Mouse (Mus musculus): ENCODE data around the gene St6galnac4. TPM values are rescaled to one million over a fixed set of nuclear protein-coding genes. Genes with fewer than 3 reads are reported as not detected.

The St6galnac4 gene
- total and polyA plus RNA-seq, 2 experiments from 2014 or later = 47.5 to 75.7 TPM

DNA sequence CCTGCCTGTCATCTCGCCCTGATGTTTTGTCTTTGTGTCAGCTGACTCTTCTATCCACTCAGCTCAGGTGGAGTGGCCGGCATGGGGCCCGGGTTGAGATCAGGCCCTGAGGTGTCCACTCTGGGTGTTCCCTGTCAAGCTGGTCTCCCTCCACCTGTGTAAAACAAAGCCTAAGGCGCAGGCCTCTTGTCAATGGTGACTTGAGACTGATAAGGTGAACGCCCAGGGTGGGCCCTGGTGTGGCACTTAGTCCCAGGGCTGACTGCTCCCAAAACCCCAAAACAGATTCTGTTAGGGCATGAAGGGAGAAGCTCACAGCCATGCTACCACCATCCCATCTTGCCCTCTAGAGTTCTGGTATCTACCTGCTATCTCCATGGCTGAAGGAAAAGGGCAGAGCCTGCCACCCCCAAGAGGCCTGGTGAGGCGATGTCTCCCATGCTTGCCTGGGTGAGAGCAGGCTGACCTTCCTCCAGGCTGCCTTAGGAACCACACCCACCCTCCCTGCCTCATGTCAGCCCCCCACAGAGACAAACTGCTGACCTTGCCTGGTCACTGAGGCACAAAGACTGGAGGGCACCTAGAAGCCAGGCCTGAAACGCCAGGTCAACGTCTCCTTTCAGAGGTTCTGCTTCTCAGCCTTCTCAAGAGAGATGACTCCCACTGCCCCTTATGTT lies 58.0 kb downstream of the St6galnac4 start:
- 83% methylated on average over 8 of the region's 8 CpGs for WGBS

DNA sequence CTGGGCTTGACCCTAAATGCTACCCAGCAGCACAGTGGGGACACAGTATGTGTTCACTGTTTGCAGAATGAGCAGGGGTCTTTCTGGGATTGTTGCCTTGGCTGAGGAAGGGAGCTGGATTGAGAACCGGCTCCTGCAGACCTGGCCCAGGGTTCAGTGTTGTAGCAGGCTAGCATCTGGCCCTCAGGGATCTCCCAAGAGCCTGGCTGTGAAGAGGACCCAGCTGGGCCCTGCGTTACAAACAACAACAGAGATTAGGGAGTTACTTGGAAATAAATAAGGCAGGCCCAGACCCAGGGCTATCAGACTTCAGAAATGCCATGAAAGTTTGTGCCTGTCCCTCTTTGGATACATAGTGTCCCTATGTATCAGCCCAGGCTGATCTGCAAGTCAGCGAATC lies 58.8 kb downstream of the St6galnac4 start:
- no peaks in the 10 kb centered on the region for H3K4me1 ChIP-seq (ENCODE audit: insufficient read depth, low read length)
- H3K4me3 ChIP-seq (ENCODE audit: low read length) = no peak overlapping the region
- H3K9ac ChIP-seq (replicated peaks; ENCODE audit: low read length) = no peak overlapping the region
- no peaks in the 10 kb centered on the region for H3K36me3 ChIP-seq (ENCODE audit: insufficient read depth, low read length)
- no peak for TF ChIP-seq CTCF (IDR thresholded peaks at IDR 0.05; ENCODE audit: low read depth)
- no peak overlapping the region for H3K4me2 ChIP-seq (ENCODE audit: low read depth, low read length)
- 53% methylated on average over 3 of the region's 3 CpGs for WGBS
- ATAC-seq = no peak
- H3K9me3 ChIP-seq (ENCODE audit: low read length) = no peaks in the 10 kb centered on the region
- H3K27ac ChIP-seq = no peak overlapping the region
- DNase-seq (ENCODE audit: low spot score) = no peak
- no peaks in the 10 kb centered on the region for H3K27me3 ChIP-seq (ENCODE audit: insufficient read depth, low read length)

More for the DNA sequence above, 58.0 kb downstream of the St6galnac4 start:
- H3K27ac ChIP-seq = no peak overlapping the region
- TF ChIP-seq CTCF (IDR thresholded peaks at IDR 0.05; ENCODE audit: low read depth) = no peak
- no peaks in the 10 kb centered on the region for H3K4me1 ChIP-seq (ENCODE audit: insufficient read depth, low read length)
- no peak for ATAC-seq
- DNase-seq (ENCODE audit: low spot score) = no peak
- H3K4me3 ChIP-seq (ENCODE audit: low read length) = no peak overlapping the region
- H3K9me3 ChIP-seq (ENCODE audit: low read length) = no peaks in the 10 kb centered on the region
- no peaks in the 10 kb centered on the region for H3K36me3 ChIP-seq (ENCODE audit: insufficient read depth, low read length)
- no peak overlapping the region for H3K4me2 ChIP-seq (ENCODE audit: low read depth, low read length)
- no peaks in the 10 kb centered on the region for H3K27me3 ChIP-seq (ENCODE audit: insufficient read depth, low read length)
- H3K9ac ChIP-seq (replicated peaks; ENCODE audit: low read length) = no peak overlapping the region

DNA sequence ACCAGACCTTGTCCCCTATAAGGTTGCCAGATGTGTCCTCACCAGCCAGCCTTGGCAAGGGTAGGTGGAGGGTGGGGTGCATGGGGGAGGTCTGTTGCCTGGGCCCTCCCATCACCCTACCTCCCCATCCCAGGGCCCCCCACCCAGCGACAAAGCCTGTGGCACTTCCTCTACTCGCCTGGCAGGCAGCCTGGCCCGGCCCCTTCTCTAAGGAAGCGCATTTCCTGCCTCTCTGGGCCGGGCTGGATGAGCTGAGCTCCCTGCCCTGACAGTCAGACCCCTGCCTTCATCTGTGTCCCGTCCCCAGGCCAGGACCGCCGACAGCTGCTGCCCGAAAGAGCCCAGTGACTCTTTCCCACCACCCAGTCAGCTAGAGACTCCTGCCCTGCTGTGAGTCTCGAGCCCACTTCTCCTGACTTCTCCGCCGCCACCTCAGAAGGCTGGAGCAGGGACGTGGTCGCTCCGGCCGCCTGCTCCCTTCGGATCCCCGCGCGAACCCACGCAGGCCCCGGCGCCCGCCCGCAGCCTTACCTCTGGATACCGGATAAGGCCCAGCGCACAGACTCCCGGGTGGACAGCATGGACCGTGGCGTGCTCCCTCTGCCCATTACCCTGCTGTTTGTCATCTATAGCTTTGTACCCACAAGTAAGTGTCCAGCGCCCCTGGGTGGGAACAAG lies 59.6 kb downstream of the St6galnac4 start, which contains the start of gene Eng:
Gene Eng, plus strand, starts transcription at position 217 of the 678 bp plus-strand sequence.
- WGBS = 54% methylated on average over 31 of the region's 31 CpGs
- H3K9ac ChIP-seq (replicated peaks; ENCODE audit: low read length) = no peak within 1 kb of the TSS; the same call in 1 of the 2 replicates
- no peak for ATAC-seq

DNA sequence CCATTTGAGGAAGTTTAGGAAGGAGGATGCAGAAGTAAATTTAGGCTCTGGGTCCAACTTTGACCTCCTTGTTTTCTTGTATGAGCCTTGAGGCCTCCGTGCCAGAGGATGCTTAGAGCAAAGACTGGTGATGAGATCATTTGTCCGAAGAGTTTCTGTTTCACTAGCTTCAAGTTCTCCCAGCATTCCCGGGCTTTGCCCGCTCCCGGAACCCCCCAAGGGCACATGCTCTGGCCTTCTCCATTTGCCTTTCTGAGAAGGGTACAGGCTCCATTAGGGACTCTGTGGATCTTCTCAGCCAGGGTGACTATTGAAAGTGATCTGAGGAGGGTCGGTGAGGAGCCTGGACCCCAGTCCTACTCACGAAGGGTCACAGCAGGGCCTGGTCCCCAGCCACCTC lies 60.5 kb downstream of the St6galnac4 start:
- Histone ChIP-seq H3K4me2 (ENCODE audit: low read depth, low read length) (peak overlapping the region; percentile 25; the same call in 1 of the 2 replicates), H3K4me1 (ENCODE audit: insufficient read depth, low read length) (no peaks in the 10 kb centered on the region), H3K27me3 (ENCODE audit: insufficient read depth, low read length) (no peaks in the 10 kb centered on the region), H3K36me3 (ENCODE audit: insufficient read depth, low read length) (no peaks in the 10 kb centered on the region), H3K4me3 (ENCODE audit: low read length) (peak overlapping the region; percentile 27; the same call in 1 of the 2 replicates), H3K9me3 (ENCODE audit: low read length) (no peaks in the 10 kb centered on the region), H3K9ac (replicated peaks; ENCODE audit: low read length) (no peak overlapping the region), H3K27ac (no peak overlapping the region)
- DNase-seq (ENCODE audit: low spot score) (no peak), ATAC-seq (no peak)
- 84% methylated on average over 7 of the region's 7 CpGs for WGBS
- TF ChIP-seq CTCF (IDR thresholded peaks at IDR 0.05; ENCODE audit: low read depth) = no peak

More for the DNA sequence above, 59.6 kb downstream of the St6galnac4 start, which contains the start of gene Eng:
- H3K4me3 ChIP-seq (ENCODE audit: low read length) = peak within 1 kb of the TSS; percentile 27
- no peaks in the 10 kb centered on the region for H3K36me3 ChIP-seq (ENCODE audit: insufficient read depth, low read length)
- H3K9me3 ChIP-seq (ENCODE audit: low read length) = no peaks in the 10 kb centered on the region
- DNase-seq (ENCODE audit: low spot score) = no peak
- TF ChIP-seq CTCF (IDR thresholded peaks at IDR 0.05; ENCODE audit: low read depth) = no peak
- peak within 1 kb of the TSS; percentile 25; the same call in 1 of the 2 replicates for H3K4me2 ChIP-seq (ENCODE audit: low read depth, low read length)
- no peaks in the 10 kb centered on the region for H3K4me1 ChIP-seq (ENCODE audit: insufficient read depth, low read length)
- peak within 1 kb of the TSS; percentile 38; the same call in 1 of the 2 replicates for H3K27ac ChIP-seq
- H3K27me3 ChIP-seq (ENCODE audit: insufficient read depth, low read length) = no peaks in the 10 kb centered on the region

Other genes with a start within 250 kb of the St6galnac4 start
- 87.6 and 103 TPM in 2 replicates for gene Ciz1, start 234.8 kb upstream of the St6galnac4 start, total RNA-seq (2014; rRNA removed)
- 33.3 and 40.3 TPM in 2 replicates for gene Ciz1, start 234.8 kb upstream of the St6galnac4 start, polyA plus RNA-seq (2015; fragmentation: Nextera tagmentation; extraction: Ambion mirVana)
- 190 and 211 TPM in 2 replicates for gene Dnm1, start 233.8 kb upstream of the St6galnac4 start, total RNA-seq (2014; rRNA removed)
- 87.6 and 96.9 TPM in 2 replicates for gene Dnm1, start 233.8 kb upstream of the St6galnac4 start, polyA plus RNA-seq (2015; fragmentation: Nextera tagmentation; extraction: Ambion mirVana)
- 458 and 481 TPM in 2 replicates for gene 1110008P14Rik, start 205.2 kb upstream of the St6galnac4 start, total RNA-seq (2014; rRNA removed)
- 220 and 233 TPM in 2 replicates for gene 1110008P14Rik, start 205.2 kb upstream of the St6galnac4 start, polyA plus RNA-seq (2015; fragmentation: Nextera tagmentation; extraction: Ambion mirVana)
- 0.31 and 0.58 TPM in 2 replicates for gene Lcn2, start 198.8 kb upstream of the St6galnac4 start, total RNA-seq (2014; rRNA removed)
- gene Lcn2, start 198.8 kb upstream of the St6galnac4 start, polyA plus RNA-seq (2015; fragmentation: Nextera tagmentation; extraction: Ambion mirVana) = 0.80 and 0.93 TPM in 2 replicates
- 41.3 and 45.5 TPM in 2 replicates for gene Ptges2, start 191.2 kb upstream of the St6galnac4 start, total RNA-seq (2014; rRNA removed)
- gene Ptges2, start 191.2 kb upstream of the St6galnac4 start, polyA plus RNA-seq (2015; fragmentation: Nextera tagmentation; extraction: Ambion mirVana) = 55.6 and 57.0 TPM in 2 replicates
- gene Naif1, start 136.6 kb upstream of the St6galnac4 start, total RNA-seq (2014; rRNA removed) = 3.1 and 3.7 TPM in 2 replicates
- 2.9 and 3.0 TPM in 2 replicates for gene Naif1, start 136.6 kb upstream of the St6galnac4 start, polyA plus RNA-seq (2015; fragmentation: Nextera tagmentation; extraction: Ambion mirVana)
- gene Slc25a25, start 135.7 kb upstream of the St6galnac4 start, total RNA-seq (2014; rRNA removed) = 64.3 and 69.6 TPM in 2 replicates
- 44.4 and 46.4 TPM in 2 replicates for gene Slc25a25, start 135.7 kb upstream of the St6galnac4 start, polyA plus RNA-seq (2015; fragmentation: Nextera tagmentation; extraction: Ambion mirVana)
- gene Fam102a, start 51.8 kb upstream of the St6galnac4 start, total RNA-seq (2014; rRNA removed) = 23.6 and 25.4 TPM in 2 replicates
- 7.9 and 8.2 TPM in 2 replicates for gene Fam102a, start 51.8 kb upstream of the St6galnac4 start, polyA plus RNA-seq (2015; fragmentation: Nextera tagmentation; extraction: Ambion mirVana)
- 64.1 and 70.8 TPM in 2 replicates for gene Dpm2, start 16.2 kb upstream of the St6galnac4 start, total RNA-seq (2014; rRNA removed)
- gene Dpm2, start 16.2 kb upstream of the St6galnac4 start, polyA plus RNA-seq (2015; fragmentation: Nextera tagmentation; extraction: Ambion mirVana) = 139 and 146 TPM in 2 replicates
- 15.1 and 35.0 TPM in 2 replicates for gene Pip5kl1, start 12.3 kb upstream of the St6galnac4 start, total RNA-seq (2014; rRNA removed)
- 16.7 and 19.1 TPM in 2 replicates for gene Pip5kl1, start 12.3 kb upstream of the St6galnac4 start, polyA plus RNA-seq (2015; fragmentation: Nextera tagmentation; extraction: Ambion mirVana)
- 0.21 and 0.83 TPM in 2 replicates for gene 9430097D07Rik, start 11.4 kb upstream of the St6galnac4 start, total RNA-seq (2014; rRNA removed)
- 0.73 and 0.76 TPM in 2 replicates for gene 9430097D07Rik, start 11.4 kb upstream of the St6galnac4 start, polyA plus RNA-seq (2015; fragmentation: Nextera tagmentation; extraction: Ambion mirVana)
- 87.0 and 114 TPM in 2 replicates for gene St6galnac6, start 12.6 kb downstream of the St6galnac4 start, total RNA-seq (2014; rRNA removed)
- gene St6galnac6, start 12.6 kb downstream of the St6galnac4 start, polyA plus RNA-seq (2015; fragmentation: Nextera tagmentation; extraction: Ambion mirVana) = 39.5 and 40.9 TPM in 2 replicates
- 89.8 and 92.2 TPM in 2 replicates for gene Ak1, start 34.7 kb downstream of the St6galnac4 start, total RNA-seq (2014; rRNA removed)
- 103 and 106 TPM in 2 replicates for gene Ak1, start 34.7 kb downstream of the St6galnac4 start, polyA plus RNA-seq (2015; fragmentation: Nextera tagmentation; extraction: Ambion mirVana)
- gene Eng, start 59.5 kb downstream of the St6galnac4 start, total RNA-seq (2014; rRNA removed) = 23.7 and 24.1 TPM in 2 replicates
- 23.7 and 23.8 TPM in 2 replicates for gene Eng, start 59.5 kb downstream of the St6galnac4 start, polyA plus RNA-seq (2015; fragmentation: Nextera tagmentation; extraction: Ambion mirVana)
- gene Fpgs, start 117.0 kb downstream of the St6galnac4 start, total RNA-seq (2014; rRNA removed) = 23.1 and 32.6 TPM in 2 replicates
- 22.8 and 23.4 TPM in 2 replicates for gene Fpgs, start 117.0 kb downstream of the St6galnac4 start, polyA plus RNA-seq (2015; fragmentation: Nextera tagmentation; extraction: Ambion mirVana)
- gene Cdk9, start 126.0 kb downstream of the St6galnac4 start, total RNA-seq (2014; rRNA removed) = 108 and 116 TPM in 2 replicates
- gene Cdk9, start 126.0 kb downstream of the St6galnac4 start, polyA plus RNA-seq (2015; fragmentation: Nextera tagmentation; extraction: Ambion mirVana) = 61.1 and 65.3 TPM in 2 replicates
- 43.8 and 56.9 TPM in 2 replicates for gene Sh2d3c, start 134.0 kb downstream of the St6galnac4 start, total RNA-seq (2014; rRNA removed)
- 49.5 and 52.8 TPM in 2 replicates for gene Sh2d3c, start 134.0 kb downstream of the St6galnac4 start, polyA plus RNA-seq (2015; fragmentation: Nextera tagmentation; extraction: Ambion mirVana)
- gene 6330409D20Rik, start 153.9 kb downstream of the St6galnac4 start, total RNA-seq (2014; rRNA removed) = 1.7 and 3.2 TPM in 2 replicates
- 3.6 and 5.1 TPM in 2 replicates for gene 6330409D20Rik, start 153.9 kb downstream of the St6galnac4 start, polyA plus RNA-seq (2015; fragmentation: Nextera tagmentation; extraction: Ambion mirVana)
- 75.1 and 81.1 TPM in 2 replicates for gene Tor2a, start 170.1 kb downstream of the St6galnac4 start, total RNA-seq (2014; rRNA removed)
- 48.2 and 49.1 TPM in 2 replicates for gene Tor2a, start 170.1 kb downstream of the St6galnac4 start, polyA plus RNA-seq (2015; fragmentation: Nextera tagmentation; extraction: Ambion mirVana)
- gene Ttc16, start 188.5 kb downstream of the St6galnac4 start, total RNA-seq (2014; rRNA removed) = 0.78 and 1.6 TPM in 2 replicates
- 0.58 and 0.76 TPM in 2 replicates for gene Ttc16, start 188.5 kb downstream of the St6galnac4 start, polyA plus RNA-seq (2015; fragmentation: Nextera tagmentation; extraction: Ambion mirVana)
- 0.75 and 2.9 TPM in 2 replicates for gene Ptrh1, start 188.7 kb downstream of the St6galnac4 start, total RNA-seq (2014; rRNA removed)
- 4.0 and 4.4 TPM in 2 replicates for gene Ptrh1, start 188.7 kb downstream of the St6galnac4 start, polyA plus RNA-seq (2015; fragmentation: Nextera tagmentation; extraction: Ambion mirVana)
- 0.16 and 0.40 TPM in 2 replicates for gene Cfap157, start 197.3 kb downstream of the St6galnac4 start, total RNA-seq (2014; rRNA removed)
- 0.64 and 1.1 TPM in 2 replicates for gene Cfap157, start 197.3 kb downstream of the St6galnac4 start, polyA plus RNA-seq (2015; fragmentation: Nextera tagmentation; extraction: Ambion mirVana)

Measured in hindbrain, postnatal 0 days (tissue).